Mouse (Mus musculus): Measurements from ENCODE around the gene Erf.

- TF ChIP-seq CTCF (IDR thresholded peaks at IDR 0.05; ENCODE audit: extremely low read depth, insufficient read length, insufficient replicate concordance, low read depth, low read length), result no peak
- TF ChIP-seq POLR2A (IDR thresholded peaks at IDR 0.05; ENCODE audit: low read depth, low read length), result no peak
Measured at GRCm38 (mm10) chr7:25267751-25268463, 17.3 kb upstream of the Erf start.

All from small intestine, adult 2 months (tissue).